ENCODE assay signal across 9 mouse cellular contexts in genomic region chr15:3581337-3581736, GRCm38 (mm10). TPM values are rescaled to one million over a fixed set of nuclear protein-coding genes. Genes with fewer than 3 reads are reported as not detected.
DNase-seq lines count a peak whose midpoint lies in the region; ATAC-seq and TF ChIP-seq lines count a peak whose summit lies in the region.
"Had no signal": no experiment of that assay in that cellular context is flagged by ENCODE, and none has a peak within 500 bp of the region (broad histone marks: within the 10 kb centered on the region; RNA-seq: fewer than 3 reads in every experiment).

No protein-coding gene starts in this region.

- H3K27me3 ChIP-seq in heart, embryonic 15.5 days, result no peaks in the 10 kb centered on the region
- H3K27me3 ChIP-seq in limb, embryonic 15.5 days, result no peaks in the 10 kb centered on the region
- no peaks in the 10 kb centered on the region for H3K27me3 ChIP-seq in neural tube, embryonic 15.5 days (replicated peaks)
- H3K27me3 ChIP-seq: Patski had no signal

- ATAC-seq in heart, embryonic 15.5 days (replicated peaks; ENCODE audit: insufficient number of reproducible peaks, insufficient read depth, low FRiP score, low read depth), result no peak
- no peak for ATAC-seq in limb, embryonic 15.5 days (ENCODE audit: insufficient number of reproducible peaks, low FRiP score, low TSS enrichment, low read depth)
- no peak for ATAC-seq in neural tube, embryonic 15.5 days (ENCODE audit: low FRiP score)

- H3K9me3 ChIP-seq in heart, embryonic 15.5 days (replicated peaks), result no peaks in the 10 kb centered on the region
- no peaks in the 10 kb centered on the region for H3K9me3 ChIP-seq in limb, embryonic 15.5 days
- H3K9me3 ChIP-seq in neural tube, embryonic 15.5 days (replicated peaks), result no peaks in the 10 kb centered on the region

- H3K9ac ChIP-seq in heart, embryonic 15.5 days, result peak overlapping the region; percentile 93
- peak overlapping the region; percentile 49 for H3K9ac ChIP-seq in limb, embryonic 15.5 days
- peak overlapping the region; percentile 40; the same call in 1 of the 2 replicates for H3K9ac ChIP-seq in neural tube, embryonic 15.5 days (replicated peaks)

- H3K4me2 ChIP-seq in heart, embryonic 15.5 days, result peak overlapping the region; percentile 66
- peak overlapping the region; percentile 63 for H3K4me2 ChIP-seq in limb, embryonic 15.5 days
- peak overlapping the region; percentile 85 for H3K4me2 ChIP-seq in neural tube, embryonic 15.5 days

- 3% methylated on average over 3 of the region's 3 CpGs for WGBS in heart, embryonic 15.5 days
- 28% methylated on average over 3 of the region's 3 CpGs for WGBS in limb, embryonic 15.5 days
- 57% methylated on average over 3 of the region's 3 CpGs for WGBS in neural tube, embryonic 15.5 days

- peaks cover 28% of the 10 kb centered on the region for H3K4me1 ChIP-seq in heart, embryonic 15.5 days (replicated peaks)
- H3K4me1 ChIP-seq in limb, embryonic 15.5 days, result peaks cover 20% of the 10 kb centered on the region
- peaks cover 21% of the 10 kb centered on the region for H3K4me1 ChIP-seq in neural tube, embryonic 15.5 days

- no peaks in the 10 kb centered on the region for H3K36me3 ChIP-seq in heart, embryonic 15.5 days
- H3K36me3 ChIP-seq in limb, embryonic 15.5 days, result no peaks in the 10 kb centered on the region
- H3K36me3 ChIP-seq in neural tube, embryonic 15.5 days, result no peaks in the 10 kb centered on the region

- H3K4me3 ChIP-seq in layer of hippocampus, adult 2 months, result peak overlapping the region; percentile 86
- peak overlapping the region; percentile 97 for H3K4me3 ChIP-seq in heart, embryonic 15.5 days
- peak overlapping the region; percentile 79 for H3K4me3 ChIP-seq in limb, embryonic 15.5 days
- H3K4me3 ChIP-seq in neural tube, embryonic 15.5 days (replicated peaks), result peak overlapping the region; percentile 79

- no peak overlapping the region for H3K27ac ChIP-seq in layer of hippocampus, adult 2 months
- peak overlapping the region; percentile 99 for H3K27ac ChIP-seq in heart, embryonic 15.5 days
- peak overlapping the region; percentile 97 for H3K27ac ChIP-seq in limb, embryonic 15.5 days
- H3K27ac ChIP-seq in neural tube, embryonic 15.5 days (replicated peaks), result no peak overlapping the region; the same call in 1 of the 2 replicates

- no peak for TF ChIP-seq CTCF in layer of hippocampus, adult 2 months (conservative IDR thresholded peaks at IDR 0.05)

- no peak for DNase-seq in layer of hippocampus, adult 2 months (ENCODE audit: low spot score in 2 of 2)
- no peak for DNase-seq in layer of hippocampus, postnatal 10 days (ENCODE audit: low spot score in 2 of 2)
- DNase-seq in gastrocnemius, postnatal 10 days, result no peak
- DNase-seq in urinary bladder, adult 18-20 months (ENCODE audit: low spot score in 2 of 2), result no peak
- no peak for DNase-seq in left cerebral cortex, postnatal 10 days (ENCODE audit: extremely low spot score in 1 of 2, low spot score in 2 of 2)

- intact Hi-C loops in left cerebral cortex, postnatal 10 days (cut with DNase I), result loop anchor here (5.0 to 10.0 kb wide), 4 partner anchors 129 to 377 kb away; no protein-coding TSS in a partner anchor

RNA-seq across cellular contexts. Expression of gene Ghr, which starts 2.0 kb away (rescaled TPM):
- total RNA-seq in layer of hippocampus, adult 2 months (2021), result 10 to 100 TPM; 10.7 to 11.4 TPM
- 10 to 100 TPM; 10.1 to 10.2 TPM for total RNA-seq in layer of hippocampus, postnatal 10 days (2021)
- 53.0 and 55.5 TPM in 2 replicates for polyA plus RNA-seq in heart, embryonic 15.5 days (2015; fragmentation: Nextera tagmentation; extraction: Ambion mirVana)
- 73.8 and 83.3 TPM in 2 replicates for polyA plus RNA-seq in limb, embryonic 15.5 days (2015; fragmentation: Nextera tagmentation; extraction: Ambion mirVana)
- 10.9 and 20.2 TPM in 2 replicates for polyA plus RNA-seq in neural tube, embryonic 15.5 days (2015; fragmentation: Nextera tagmentation; extraction: Ambion mirVana)
- 10 to 100 TPM; 86.7 to 88.5 TPM for total RNA-seq in gastrocnemius, postnatal 10 days (2021)
- total RNA-seq in left cerebral cortex, postnatal 10 days (2021), result 10 to 100 TPM; 11.4 to 12.0 TPM

Comparison
In these comparisons a context has a peak if more than half of its experiments do, and no peak if none do; other contexts are left out.
1. H3K27ac ChIP-seq: peak in heart, embryonic 15.5 days (single experiment) and limb, embryonic 15.5 days (single experiment); none in layer of hippocampus, adult 2 months (single experiment) and neural tube, embryonic 15.5 days (single experiment).
2. H3K9ac ChIP-seq: peak in every context shown above with its lines; median percentile 93 in heart, embryonic 15.5 days; 49 in limb, embryonic 15.5 days; 40 in neural tube, embryonic 15.5 days.
3. RNA of gene Ghr, which starts 2.0 kb away (total RNA-seq): 86.7 to 88.5 TPM in gastrocnemius, postnatal 10 days; 11.4 to 12.0 TPM in left cerebral cortex, postnatal 10 days, 10.7 to 11.4 TPM in layer of hippocampus, adult 2 months and 10.1 to 10.2 TPM in layer of hippocampus, postnatal 10 days; every median in the first group is over 4 times any median in the second.
4. Peak in every context shown above with its lines, with median percentiles within 50 percentile points of each other: H3K4me3 ChIP-seq and H3K4me2 ChIP-seq.